Mouse (Mus musculus): ENCODE results near the gene Mgam. TPM values are rescaled to one million over a fixed set of nuclear protein-coding genes. Genes with fewer than 3 reads are reported as not detected.
"Not testable (repeated sequence)": the region's sequence is repeated elsewhere in the genome, so short reads cannot be mapped to it uniquely, and the experiment has no call there.

Mgam gene
- total RNA-seq, 2 experiments from 2014 or later = 0.36 to 1.5 TPM

DNA sequence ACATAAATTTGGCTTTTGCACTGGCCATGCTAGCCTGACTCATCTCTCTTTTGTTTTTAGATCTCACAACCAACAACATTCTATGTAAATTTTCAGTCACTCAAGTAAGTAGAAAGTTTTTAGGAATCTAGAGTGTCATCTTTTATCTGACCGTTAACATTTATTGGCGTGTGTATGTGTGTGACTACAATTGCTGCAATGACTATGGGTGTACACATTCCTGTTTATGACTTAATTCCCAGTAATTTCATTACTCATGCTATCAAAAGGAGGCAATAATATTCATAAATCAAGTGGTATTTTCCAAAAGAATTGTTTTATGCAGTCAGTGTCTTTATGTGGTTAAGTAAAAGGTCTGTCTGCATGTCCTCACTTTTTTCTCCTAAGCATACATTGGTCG is 110.9 kb downstream of the Mgam start:
- no peak for DNase-seq

DNA sequence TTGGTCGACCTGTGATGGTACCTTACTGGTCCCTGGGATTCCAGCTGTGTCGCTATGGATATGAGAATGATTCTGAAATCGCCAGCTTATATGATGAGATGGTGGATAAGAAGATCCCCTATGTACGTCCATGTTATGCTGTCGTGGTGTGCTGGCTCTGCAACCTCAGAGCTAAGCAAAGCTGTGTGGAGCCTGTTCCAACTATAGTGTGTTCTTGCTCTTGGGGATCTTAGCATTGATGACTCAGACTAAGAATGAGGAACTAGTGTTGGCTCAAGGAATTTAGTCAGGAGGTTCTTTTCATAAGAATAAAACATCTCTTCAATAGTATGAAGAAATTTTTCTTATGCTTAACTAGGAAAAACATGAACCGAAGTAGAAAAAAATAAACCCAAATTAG is 120.4 kb downstream of the Mgam start:
- DNase-seq = not testable (repeated sequence)

DNA sequence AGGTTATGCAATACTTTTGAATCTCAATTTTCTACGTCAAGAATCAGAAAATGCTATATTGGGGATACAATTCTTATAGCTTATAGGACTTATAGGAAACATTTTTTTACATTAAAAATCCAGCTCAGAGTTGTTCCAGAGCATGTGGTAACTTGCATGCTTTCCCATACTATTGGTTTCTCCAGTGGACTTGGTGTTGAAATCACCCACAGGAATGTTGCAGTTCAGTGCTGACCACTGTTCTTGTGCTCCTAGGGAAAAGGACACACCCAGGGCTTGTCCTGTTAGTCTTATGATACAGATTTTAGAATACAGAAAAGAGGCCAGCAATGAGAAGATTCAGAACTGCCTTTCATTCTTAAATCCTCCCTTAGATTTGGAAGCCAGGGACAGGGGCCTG is 127.3 kb downstream of the Mgam start:
- DNase-seq = no peak

DNA sequence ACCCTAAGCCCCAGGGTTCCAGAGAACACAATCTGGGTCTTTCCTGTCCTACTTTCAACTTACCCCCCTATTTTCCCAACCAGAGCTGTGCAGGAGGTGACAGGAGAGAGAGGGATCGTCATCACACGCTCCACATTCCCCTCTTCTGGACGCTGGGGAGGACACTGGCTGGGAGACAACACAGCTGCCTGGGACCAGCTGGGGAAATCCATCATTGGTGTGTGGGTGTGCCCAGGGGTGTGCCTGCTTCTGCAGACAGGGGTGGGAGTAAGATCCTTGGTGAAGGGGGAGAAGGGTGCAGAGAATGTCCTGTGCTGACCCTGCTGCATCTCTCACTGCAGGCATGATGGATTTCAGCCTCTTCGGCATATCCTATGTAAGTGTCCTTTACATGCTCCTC is 128.7 kb downstream of the Mgam start:
- DNase-seq = not testable (repeated sequence)

DNA sequence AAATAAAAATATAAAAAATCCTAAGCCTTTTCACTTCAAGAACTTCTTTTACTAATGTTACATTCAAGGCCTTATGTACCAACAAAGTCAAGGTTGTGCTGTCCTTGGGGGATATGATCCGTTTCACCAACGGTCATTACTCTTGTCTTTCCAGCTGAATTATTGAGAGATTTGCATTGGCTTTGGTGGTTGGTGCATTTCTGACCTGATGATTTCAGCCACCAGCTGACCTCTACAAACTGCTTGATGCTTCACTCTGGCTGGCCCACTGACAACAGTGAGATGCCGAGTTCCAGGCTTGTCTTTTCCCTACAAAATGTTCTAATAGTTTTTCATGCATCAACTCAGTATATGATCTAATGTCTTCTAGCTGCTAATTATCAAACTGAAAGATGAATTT is 146.0 kb downstream of the Mgam start:
- DNase-seq = no peak

DNA sequence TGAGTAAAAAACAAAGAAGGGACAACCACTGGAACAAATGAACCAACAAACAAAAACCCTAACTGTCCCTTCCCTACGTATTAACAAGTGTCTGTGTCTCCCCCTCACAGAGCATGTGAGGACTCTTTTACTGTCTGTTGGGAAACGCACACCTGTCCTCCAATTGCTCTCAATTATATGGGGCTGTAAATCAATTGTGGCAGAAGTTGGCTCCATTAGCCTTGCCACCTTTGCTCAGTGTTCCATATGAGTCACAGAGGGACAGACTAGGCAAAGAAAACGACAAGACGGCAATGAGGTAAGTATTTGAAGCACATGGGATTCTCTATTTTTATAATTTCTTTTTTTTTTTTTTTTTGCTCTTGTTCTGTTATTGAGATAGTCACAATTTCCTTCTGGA is 149.8 kb downstream of the Mgam start:
- no peak for DNase-seq

DNA sequence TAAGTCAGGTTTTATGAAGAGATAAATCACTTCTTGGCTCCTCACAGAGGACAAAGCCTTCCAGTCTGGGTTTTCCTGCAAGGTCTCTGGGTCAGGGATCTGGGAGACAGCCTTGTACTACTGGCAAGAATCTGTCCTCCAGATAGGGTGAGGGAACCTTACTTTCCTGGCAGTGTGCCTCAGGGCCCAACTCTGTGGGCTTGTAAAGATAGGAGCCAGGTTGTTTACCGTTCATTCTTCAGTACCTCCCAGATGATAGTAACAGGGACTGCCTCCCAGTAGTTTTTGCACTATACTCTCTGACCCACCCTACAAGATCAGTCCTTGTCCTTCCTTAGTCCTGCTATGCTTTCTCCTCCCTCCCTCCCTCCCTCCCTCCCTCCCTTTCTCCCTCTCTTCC is 155.0 kb downstream of the Mgam start:
- no peak for DNase-seq

DNA sequence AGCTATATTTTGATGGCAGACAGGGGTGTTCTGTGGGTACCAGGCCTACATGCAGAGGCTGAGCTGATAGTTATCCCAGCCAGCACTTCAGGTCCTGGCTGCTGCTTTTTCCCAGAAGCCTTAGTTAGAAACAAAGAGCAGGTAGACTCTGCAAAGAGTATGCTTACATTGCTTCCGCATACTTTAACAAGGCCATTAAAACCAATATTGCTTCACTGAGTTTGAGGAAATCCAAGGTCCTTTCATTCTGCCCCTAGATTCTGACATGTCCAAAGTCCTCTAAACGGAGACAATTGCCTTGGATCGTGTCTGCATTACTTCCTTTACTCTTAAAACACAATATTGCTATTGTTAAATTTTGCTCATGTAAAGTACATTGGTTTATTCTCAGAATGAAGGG is 155.7 kb downstream of the Mgam start:
- DNase-seq = no peak

DNA sequence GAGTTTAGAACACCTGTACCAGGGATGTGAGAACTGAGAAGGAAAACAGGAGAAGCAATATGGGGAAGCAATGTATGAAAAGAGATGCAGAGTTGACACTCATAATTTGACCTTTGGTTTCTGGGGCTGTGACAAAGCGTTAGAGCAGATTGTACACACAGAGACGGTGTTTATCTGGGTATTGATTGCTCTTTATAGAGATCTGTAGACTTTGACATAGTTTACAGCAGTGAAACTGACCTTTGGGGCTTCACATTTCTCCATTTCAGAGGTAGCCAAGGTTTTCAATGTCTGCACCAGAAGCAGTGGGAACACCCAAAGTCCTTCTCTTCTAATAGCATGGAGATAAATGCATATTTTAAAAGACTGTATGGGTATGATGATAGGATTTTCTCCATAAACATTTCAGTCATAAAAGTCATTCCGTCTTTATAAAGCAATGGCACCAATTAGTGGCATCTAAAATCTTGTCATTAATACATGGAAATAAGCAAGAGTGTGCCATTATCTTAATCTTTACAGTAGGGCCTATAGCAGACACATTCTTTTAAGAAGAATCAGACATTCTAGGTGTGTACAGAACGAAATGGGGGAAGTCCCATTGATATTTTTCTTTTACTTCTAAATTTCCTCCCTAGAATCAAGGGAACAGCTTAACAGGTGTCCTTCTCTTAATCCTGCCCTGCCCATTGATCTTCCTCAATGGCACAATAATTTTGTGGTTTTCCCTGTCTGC is 166.6 kb downstream of the Mgam start:
- no peak for DNase-seq

DNA sequence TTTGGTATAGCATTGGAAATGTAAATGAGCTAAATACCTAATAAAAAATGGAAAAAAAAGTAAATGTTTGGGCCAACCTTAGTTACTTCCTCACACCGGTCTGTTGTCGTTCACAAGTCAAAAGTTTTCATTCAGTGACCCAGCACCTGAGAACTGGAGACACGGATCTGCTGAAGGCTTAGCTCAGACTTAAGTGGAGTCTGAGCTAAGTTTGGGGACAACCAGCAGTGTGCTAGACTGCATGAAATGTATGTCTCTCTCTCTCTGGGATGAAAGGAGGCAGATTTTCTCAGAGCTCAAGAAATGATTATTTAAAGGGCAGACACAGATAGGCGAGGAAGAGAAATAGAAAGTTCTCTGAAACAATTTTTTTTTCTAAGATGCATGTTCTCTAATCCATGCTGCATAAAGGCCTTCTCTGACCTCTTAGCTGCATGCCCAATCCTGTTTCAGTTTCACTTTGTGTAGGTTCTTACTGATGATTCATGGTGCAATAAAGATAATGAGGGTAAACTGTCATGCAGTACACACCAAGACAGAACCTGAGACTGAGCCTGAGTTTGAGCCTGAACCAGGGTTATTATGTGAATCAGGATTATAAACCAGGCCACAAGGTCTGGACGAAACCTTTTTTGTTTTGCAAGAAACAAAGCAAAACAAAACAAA is 189.7 kb downstream of the Mgam start:
- no peak for DNase-seq

Other genes starting within 250 kb of the Mgam start
- 1 to 10 TPM; 3.1 to 3.7 TPM for gene E330009J07Rik, start 192.7 kb upstream of the Mgam start, total RNA-seq (2021)
- gene Wee2, start 189.7 kb upstream of the Mgam start, total RNA-seq (2021) = not detected
- 10 to 100 TPM; 37.5 to 39.9 TPM for gene Ssbp1, start 157.5 kb upstream of the Mgam start, total RNA-seq (2021)
- not detected for gene Tas2r137, start 137.6 kb upstream of the Mgam start, total RNA-seq (2021)
- not detected for gene Tas2r108, start 135.3 kb upstream of the Mgam start, total RNA-seq (2021)
- not detected for gene Prss37, start 109.3 kb upstream of the Mgam start, total RNA-seq (2021)
- gene Olfr461, start 73.8 kb upstream of the Mgam start, total RNA-seq (2021) = not detected
- gene Olfr460, start 59.3 kb upstream of the Mgam start, total RNA-seq (2021) = not detected
- under 1 TPM; 0.45 to 0.71 TPM for gene Clec5a, start 43.0 kb upstream of the Mgam start, total RNA-seq (2021)
- gene Tas2r138, start 15.5 kb upstream of the Mgam start, total RNA-seq (2021) = not detected

Data from heart, postnatal 4 days (tissue).